Mouse (Mus musculus): Measurements from ENCODE around the gene Jkamp. TPM values are rescaled to one million over a fixed set of nuclear protein-coding genes. Genes with fewer than 3 reads are reported as not detected.
"Not testable (repeated sequence)": the region's sequence is repeated elsewhere in the genome, so short reads cannot be mapped to it uniquely, and the experiment has no call there.

Gene Jkamp
- total and polyA plus RNA-seq, 3 experiments: 14.9 to 25.0 TPM; not detected in 1

DNA sequence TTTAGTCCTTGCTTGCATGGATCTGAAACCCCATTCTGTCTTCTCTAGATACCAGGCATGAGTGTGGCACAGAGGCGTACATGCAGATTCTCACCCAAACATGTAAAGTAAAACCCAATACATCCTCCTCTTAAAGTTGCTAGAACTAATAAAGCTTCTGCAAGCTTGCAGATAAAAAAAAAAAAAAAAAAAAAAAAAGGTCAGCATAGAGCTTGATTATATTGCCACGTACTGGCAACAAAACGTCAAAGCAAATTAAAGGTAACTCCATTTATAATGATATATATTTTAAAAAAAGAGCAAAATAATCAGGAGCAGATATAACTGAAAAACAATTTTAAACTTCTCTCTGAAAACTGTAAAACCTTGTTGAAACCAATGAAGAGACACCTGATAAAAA is 44.2 kb upstream of the Jkamp start:
- DNase-seq (ENCODE audit: low read depth, low spot score): no peak
- Histone ChIP-seq H3K27me3 (ENCODE audit: control insufficient read depth in 1 of 2, insufficient read depth in 2 of 2, low read length in 2 of 2) (no peaks in the 10 kb centered on the region), H3K79me2 (ENCODE audit: control insufficient read depth, insufficient read depth, low read length, poor library complexity) (no peaks in the 10 kb centered on the region), H3K4me3 (ENCODE audit: control insufficient read depth in 1 of 2, insufficient read depth in 1 of 2, low read depth in 2 of 2, low read length in 2 of 2) (no peak overlapping the region), H3K9me3 (replicated peaks; ENCODE audit: insufficient read depth, low read length) (no peaks in the 10 kb centered on the region), H3K36me3 (ENCODE audit: control insufficient read depth in 1 of 2, insufficient read depth in 2 of 2, low read length in 2 of 2) (peaks cover 0 to 9% of the 10 kb centered on the region in 2 experiments; a peak in 2 of 4 replicates), H3K9ac (ENCODE audit: control insufficient read depth, low read depth, low read length, poor library complexity, severe bottlenecking) (no peak overlapping the region), H3K27ac (ENCODE audit: control insufficient read depth, low read depth, low read length) (no peak overlapping the region), H3K4me1 (ENCODE audit: control insufficient read depth in 1 of 2, insufficient read depth in 2 of 2, low read length in 2 of 2) (peaks cover 0 to 7% of the 10 kb centered on the region in 2 experiments; a peak in 2 of 4 replicates)
- TF ChIP-seq ZNF384 (IDR thresholded peaks at IDR 0.05; ENCODE audit: low read depth, low read length) (peak; percentile 73; the same call in 1 of the 2 replicates), MAZ (IDR thresholded peaks at IDR 0.05; ENCODE audit: low read depth, low read length) (no peak)

DNA sequence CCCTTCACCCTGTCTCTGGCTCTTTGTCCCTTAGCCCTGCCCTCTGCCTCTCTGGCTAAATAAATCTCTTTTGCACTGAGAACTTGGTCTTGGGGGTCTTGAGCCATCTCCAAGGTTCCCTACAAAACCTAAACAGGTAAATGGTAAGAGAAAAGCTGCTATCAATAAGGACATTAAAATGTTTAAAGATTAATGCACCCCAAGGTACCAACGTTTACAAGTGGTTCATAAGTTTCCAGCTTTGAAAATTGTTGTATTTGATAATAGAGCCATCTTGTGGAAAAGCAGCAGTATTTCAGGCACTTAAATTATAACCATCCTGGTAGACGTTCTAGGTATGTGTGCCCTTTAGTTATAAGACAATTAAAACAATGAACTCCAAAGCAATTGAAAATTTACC is 37.9 kb upstream of the Jkamp start:
- Histone ChIP-seq H3K79me2 (ENCODE audit: control insufficient read depth, insufficient read depth, low read length, poor library complexity) (no peaks in the 10 kb centered on the region), H3K4me1 (ENCODE audit: control insufficient read depth in 1 of 2, insufficient read depth in 2 of 2, low read length in 2 of 2) (no peaks in the 10 kb centered on the region), H3K27ac (ENCODE audit: control insufficient read depth, low read depth, low read length) (no peak overlapping the region), H3K27me3 (ENCODE audit: control insufficient read depth in 1 of 2, insufficient read depth in 2 of 2, low read length in 2 of 2) (no peaks in the 10 kb centered on the region), H3K4me3 (ENCODE audit: control insufficient read depth in 1 of 2, insufficient read depth in 1 of 2, low read depth in 2 of 2, low read length in 2 of 2) (no peak overlapping the region), H3K9me3 (replicated peaks; ENCODE audit: insufficient read depth, low read length) (no peaks in the 10 kb centered on the region), H3K9ac (ENCODE audit: control insufficient read depth, low read depth, low read length, poor library complexity, severe bottlenecking) (no peak overlapping the region), H3K36me3 (ENCODE audit: control insufficient read depth in 1 of 2, insufficient read depth in 2 of 2, low read length in 2 of 2) (no peaks in the 10 kb centered on the region)
- no peak for TF ChIP-seq MAZ (IDR thresholded peaks at IDR 0.05; ENCODE audit: low read depth, low read length)
- TF ChIP-seq CHD1 (IDR thresholded peaks at IDR 0.05; ENCODE audit: low read depth, low read length): no peak
- no peak for TF ChIP-seq USF2 (IDR thresholded peaks at IDR 0.05; ENCODE audit: borderline replicate concordance in 1 of 2, insufficient read depth in 1 of 2, low read depth in 1 of 2, low read length in 2 of 2)
- TF ChIP-seq KAT2A (conservative IDR thresholded peaks at IDR 0.05; ENCODE audit: low read depth, low read length): no peak
- peak; percentile 97 for TF ChIP-seq SMC3 (IDR thresholded peaks at IDR 0.05; ENCODE audit: low read depth, low read length)
- peak; percentile 97 for TF ChIP-seq ZC3H11A (IDR thresholded peaks at IDR 0.05; ENCODE audit: low read depth, low read length)
- no peak for TF ChIP-seq MEF2A (IDR thresholded peaks at IDR 0.05; ENCODE audit: extremely low read depth, insufficient replicate concordance, low read depth, low read length, poor library complexity, severe bottlenecking)
- peak; percentile 96 for TF ChIP-seq RAD21 (IDR thresholded peaks at IDR 0.05; ENCODE audit: low read depth, low read length)
- TF ChIP-seq ZNF384 (IDR thresholded peaks at IDR 0.05; ENCODE audit: low read depth, low read length): no peak
- no peak for TF ChIP-seq POLR2A (IDR thresholded peaks at IDR 0.05; ENCODE audit: control insufficient read depth in 1 of 2, insufficient read depth in 1 of 2, low read depth in 1 of 2, low read length in 2 of 2, poor library complexity in 1 of 2)
- TF ChIP-seq NRF1 (IDR thresholded peaks at IDR 0.05; ENCODE audit: insufficient read depth, low read depth, low read length, poor library complexity, severe bottlenecking): no peak
- TF ChIP-seq RCOR1 (IDR thresholded peaks at IDR 0.05; ENCODE audit: low read depth, low read length): no peak
- peak; percentile 27 to 85 (median 28); a peak in 4 of 6 replicates for TF ChIP-seq CTCF (IDR thresholded peaks at IDR 0.05 in 2 of 3, conservative IDR thresholded peaks at IDR 0.05 in 1 of 3; ENCODE audit: control insufficient read depth in 1 of 3, insufficient read depth in 1 of 3, low read depth in 2 of 3, low read length in 3 of 3, poor library complexity in 1 of 3, severe bottlenecking in 1 of 3)
- TF ChIP-seq ETS1 (IDR thresholded peaks at IDR 0.05; ENCODE audit: low read depth, low read length): no peak
- TF ChIP-seq EP300 (IDR thresholded peaks at IDR 0.05; ENCODE audit: low read depth in 1 of 2, low read length in 2 of 2): no peak
- no peak for TF ChIP-seq TAL1 (IDR thresholded peaks at IDR 0.05; ENCODE audit: low read length)
- DNase-seq (ENCODE audit: low read depth, low spot score): peak; percentile 31

DNA sequence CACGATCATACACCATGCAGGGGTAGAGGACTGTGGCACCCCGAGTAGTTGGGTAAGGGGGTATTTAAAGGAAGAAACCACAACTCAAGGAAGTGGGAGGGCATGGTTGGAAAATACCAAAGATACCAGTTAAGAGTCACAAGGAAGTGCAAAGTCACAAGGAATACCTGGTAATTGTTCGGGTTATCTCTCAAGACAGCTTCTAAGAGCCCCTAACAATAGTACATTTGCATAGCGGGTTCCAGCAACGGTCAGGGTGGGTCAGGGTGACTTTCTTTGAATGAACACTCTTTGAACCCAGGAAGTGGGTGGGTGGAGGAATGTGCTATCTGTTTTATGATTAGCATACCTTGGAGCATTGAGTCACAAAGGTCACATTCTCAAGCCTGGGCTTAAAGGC is 35.2 kb upstream of the Jkamp start:
- not testable (repeated sequence) for DNase-seq (ENCODE audit: low read depth, low spot score); H3K4me1 ChIP-seq (ENCODE audit: control insufficient read depth in 1 of 2, insufficient read depth in 2 of 2, low read length in 2 of 2); H3K36me3 ChIP-seq (ENCODE audit: control insufficient read depth in 1 of 2, insufficient read depth in 2 of 2, low read length in 2 of 2); H3K9ac ChIP-seq (ENCODE audit: control insufficient read depth, low read depth, low read length, poor library complexity, severe bottlenecking); H3K27me3 ChIP-seq (ENCODE audit: control insufficient read depth in 1 of 2, insufficient read depth in 2 of 2, low read length in 2 of 2); H3K27ac ChIP-seq (ENCODE audit: control insufficient read depth, low read depth, low read length); H3K9me3 ChIP-seq (replicated peaks; ENCODE audit: insufficient read depth, low read length); H3K4me3 ChIP-seq (ENCODE audit: control insufficient read depth in 1 of 2, insufficient read depth in 1 of 2, low read depth in 2 of 2, low read length in 2 of 2); H3K79me2 ChIP-seq (ENCODE audit: control insufficient read depth, insufficient read depth, low read length, poor library complexity)
